Mouse (Mus musculus) forebrain, embryonic 13.5 days (tissue): ENCODE measurements around the gene Serpinb6a. TPM values are rescaled to one million over a fixed set of nuclear protein-coding genes. Genes with fewer than 3 reads are reported as not detected.
"Not testable (repeated sequence)": the region's sequence is repeated elsewhere in the genome, so short reads cannot be mapped to it uniquely, and the experiment has no call there.

Source experiments
- ATAC-seq: fragments of 200-750 bp; cut with Nextera tagmentation; 2 replicates; pipeline ENCODE4 v1.8.0; 2017
- H3K27ac ChIP-seq: fragments of 300-500 bp; sonication (generic); 2 replicates; pipeline ENCODE4 v1.5.1; 2015; ENCODE audit warnings: inconsistent platforms, mild to moderate bottlenecking, moderate library complexity
- H3K27me3 ChIP-seq: fragments of 300-500 bp; sonication (generic); 2 replicates; pipeline ENCODE4 v1.6.1; 2015; ENCODE audit warnings: mild to moderate bottlenecking, inconsistent platforms
- H3K36me3 ChIP-seq: fragments of 300-500 bp; sonication (generic); 2 replicates; pipeline ENCODE4 v1.6.1; 2015; ENCODE audit warnings: mild to moderate bottlenecking, inconsistent platforms; ENCODE audit not compliant: poor library complexity, severe bottlenecking
- H3K4me1 ChIP-seq: fragments of 300-500 bp; sonication (generic); 2 replicates; pipeline ENCODE4 v1.6.1; 2015; ENCODE audit warnings: inconsistent platforms
- H3K4me2 ChIP-seq: fragments of 300-500 bp; sonication (generic); 2 replicates; pipeline ENCODE4 v1.6.1; 2015; ENCODE audit warnings: inconsistent platforms, mild to moderate bottlenecking, moderate library complexity
- H3K4me3 ChIP-seq: fragments of 300-500 bp; sonication (generic); 2 replicates; pipeline ENCODE4 v1.5.1; 2015; ENCODE audit warnings: mild to moderate bottlenecking, inconsistent platforms
- H3K9ac ChIP-seq: fragments of 300-500 bp; sonication (generic); 2 replicates; pipeline ENCODE4 v1.6.1; 2015; ENCODE audit warnings: mild to moderate bottlenecking, inconsistent platforms
- H3K9me3 ChIP-seq: fragments of 300-500 bp; sonication (generic); replicated peaks from 2 replicates; pipeline ENCODE4 v1.6.1; 2016; ENCODE audit warnings: inconsistent platforms
- WGBS: fragments of 180-500 bp; shearing (Covaris S2); methylation state at CpG from one replicate; pipeline ENCODE4 v1.1.7; 2015; 5-methylcytosine and 5-hydroxymethylcytosine counted together
- polyA plus RNA-seq: library from polyadenylated mRNA; unstranded; fragments of >200 nt; fragmentation: Nextera tagmentation; extraction: Ambion mirVana; gene quantifications from 2 replicates; pipeline ENCODE4 v1.2.1, GENCODE M21; 2015

Gene Serpinb6a
- polyA plus RNA-seq, 1 experiment from 2014 or later: 27.9 TPM

DNA sequence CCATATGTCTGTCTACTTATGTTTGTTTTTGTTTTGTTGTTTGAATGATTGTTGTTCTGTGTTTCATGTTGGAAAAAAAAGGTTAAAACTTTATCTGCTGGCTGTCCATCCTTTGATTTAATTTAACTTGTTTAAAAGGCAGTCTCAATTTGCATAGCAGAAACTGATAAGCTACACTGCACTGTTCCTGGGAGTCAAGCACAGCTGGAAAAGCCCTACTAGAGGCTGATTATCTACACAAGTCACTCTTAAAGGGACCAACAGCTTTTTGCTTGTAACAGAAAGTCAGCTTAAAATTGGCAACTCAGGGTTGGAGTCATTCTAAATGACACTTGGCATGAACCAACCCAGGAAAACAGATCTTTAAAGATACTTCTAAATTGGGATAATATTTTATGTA is 65.0 kb downstream of the Serpinb6a start:
- H3K4me2 ChIP-seq, H3K27me3 ChIP-seq, H3K9ac ChIP-seq, H3K27ac ChIP-seq, H3K4me1 ChIP-seq, H3K4me3 ChIP-seq, H3K9me3 ChIP-seq, ATAC-seq, H3K36me3 ChIP-seq: not testable (repeated sequence)

DNA sequence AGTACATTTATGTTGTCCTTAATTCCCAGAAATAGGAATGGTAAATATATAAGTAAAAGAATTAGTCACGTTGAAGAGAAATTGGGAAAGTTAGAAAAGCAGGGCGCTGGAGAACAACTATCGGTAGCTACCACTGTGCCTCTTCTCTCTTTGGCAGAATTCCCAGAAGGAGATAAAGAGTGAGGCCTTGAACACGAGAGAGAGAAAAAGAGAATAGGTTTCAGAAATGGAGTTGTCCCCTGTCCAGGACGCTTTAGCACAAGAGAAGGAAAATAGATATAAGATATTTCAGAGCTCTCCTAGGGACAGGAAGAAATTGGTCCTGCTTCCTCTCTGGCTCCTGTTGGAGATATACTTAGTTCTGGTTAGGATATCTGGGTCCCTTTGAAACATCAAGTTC is 65.4 kb downstream of the Serpinb6a start:
- Histone ChIP-seq H3K27me3 (no peaks in the 10 kb centered on the region), H3K4me3 (no peak overlapping the region), H3K9me3 (no peaks in the 10 kb centered on the region), H3K36me3 (no peaks in the 10 kb centered on the region), H3K4me1 (peaks cover 9% of the 10 kb centered on the region; the same call in 1 of the 2 replicates), H3K9ac (no peak overlapping the region), H3K4me2 (no peak overlapping the region), H3K27ac (no peak overlapping the region)
- WGBS: 64% methylated on average over 5 of the region's 5 CpGs
- ATAC-seq: no peak

DNA sequence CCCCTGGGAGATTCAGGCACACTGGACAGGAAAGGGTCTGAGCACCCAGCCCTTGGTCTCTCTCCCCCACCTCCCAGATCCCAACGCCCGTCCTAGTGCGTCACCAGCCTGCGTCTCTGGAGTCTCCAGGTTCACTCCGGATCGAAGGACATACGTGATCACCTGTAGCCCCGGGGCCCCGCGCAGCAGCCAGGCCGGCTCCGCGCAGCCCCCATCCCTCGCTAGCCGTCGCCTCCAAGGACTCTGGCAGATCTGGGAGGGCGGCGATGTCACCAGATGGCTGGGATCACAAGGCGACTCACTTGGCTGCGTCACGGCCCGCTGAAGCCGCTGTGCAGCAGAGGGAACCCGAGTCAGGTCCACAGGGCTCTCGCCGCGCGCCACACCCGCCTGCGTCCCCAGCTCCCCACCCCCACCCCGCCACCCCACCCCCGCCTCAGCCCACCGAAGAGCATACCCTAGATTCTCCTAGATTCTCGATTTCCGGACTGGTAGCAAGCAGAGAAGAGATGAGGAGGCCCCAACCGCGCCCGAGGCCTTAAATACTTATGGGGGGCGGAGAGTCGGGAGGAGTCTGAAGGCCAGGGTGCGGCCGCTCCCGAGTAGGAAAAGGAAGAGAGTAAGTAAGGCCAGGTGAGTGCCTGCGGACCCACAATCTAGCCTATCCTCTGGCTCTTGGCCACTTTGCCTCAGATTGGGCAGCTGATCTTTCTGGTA is 67.0 kb downstream of the Serpinb6a start:
- Histone ChIP-seq H3K9ac (peak overlapping the region; percentile 77), H3K4me2 (peak overlapping the region; percentile 90), H3K9me3 (no peaks in the 10 kb centered on the region), H3K27ac (no peak overlapping the region), H3K36me3 (no peaks in the 10 kb centered on the region), H3K4me1 (peaks cover 9% of the 10 kb centered on the region; the same call in 1 of the 2 replicates), H3K27me3 (no peaks in the 10 kb centered on the region), H3K4me3 (peak overlapping the region; percentile 53)
- 2% methylated on average over 44 of the region's 44 CpGs for WGBS
- ATAC-seq: peak; percentile 92

DNA sequence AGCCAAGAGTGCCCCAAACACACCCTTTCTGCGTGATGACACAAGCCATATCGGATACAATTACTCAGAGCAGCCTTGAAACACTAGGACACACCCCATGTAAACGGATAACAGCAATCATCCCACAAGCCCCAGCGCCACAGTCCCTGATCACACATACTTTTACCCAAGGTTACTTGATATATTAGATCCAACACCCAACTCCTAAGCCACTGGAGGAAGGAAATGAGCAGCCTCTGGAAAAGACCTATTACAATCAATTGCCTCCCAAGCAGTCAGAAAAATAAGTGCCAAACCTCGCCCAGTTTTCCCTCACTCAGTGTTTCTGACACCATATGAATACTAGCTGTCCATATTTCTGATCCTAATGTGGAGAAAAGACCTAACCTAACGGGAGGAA is 67.9 kb downstream of the Serpinb6a start:
- H3K4me1 ChIP-seq: peaks cover 9% of the 10 kb centered on the region; the same call in 1 of the 2 replicates
- H3K27ac ChIP-seq: no peak overlapping the region
- no peaks in the 10 kb centered on the region for H3K27me3 ChIP-seq
- no peaks in the 10 kb centered on the region for H3K36me3 ChIP-seq
- H3K9me3 ChIP-seq: no peaks in the 10 kb centered on the region
- ATAC-seq: no peak
- H3K9ac ChIP-seq: no peak overlapping the region
- 77% methylated on average over 6 of the region's 6 CpGs for WGBS
- H3K4me2 ChIP-seq: peak overlapping the region; percentile 90; the same call in 1 of the 2 replicates
- H3K4me3 ChIP-seq: no peak overlapping the region

DNA sequence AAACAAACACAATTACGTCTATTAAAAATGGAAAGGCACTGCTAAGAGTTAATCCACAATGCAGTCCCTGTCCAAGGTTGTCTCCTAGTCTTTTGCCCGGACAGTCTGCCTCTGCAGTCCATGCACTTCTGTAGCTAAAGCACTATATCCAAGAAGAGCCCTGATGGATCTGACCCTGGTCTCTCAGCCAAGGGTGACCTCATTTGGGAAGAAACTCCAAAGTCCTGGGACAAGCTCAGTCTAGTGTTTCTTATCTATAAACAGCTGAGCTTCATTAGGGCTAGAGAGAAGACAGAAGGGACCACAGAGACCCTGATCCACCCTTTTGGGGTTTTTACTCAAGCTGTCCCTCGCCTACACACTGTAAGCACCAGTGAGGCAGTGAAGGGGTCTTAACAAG is 71.7 kb downstream of the Serpinb6a start:
- 80% methylated on average over 3 of the region's 3 CpGs for WGBS
- no peak overlapping the region for H3K27ac ChIP-seq

DNA sequence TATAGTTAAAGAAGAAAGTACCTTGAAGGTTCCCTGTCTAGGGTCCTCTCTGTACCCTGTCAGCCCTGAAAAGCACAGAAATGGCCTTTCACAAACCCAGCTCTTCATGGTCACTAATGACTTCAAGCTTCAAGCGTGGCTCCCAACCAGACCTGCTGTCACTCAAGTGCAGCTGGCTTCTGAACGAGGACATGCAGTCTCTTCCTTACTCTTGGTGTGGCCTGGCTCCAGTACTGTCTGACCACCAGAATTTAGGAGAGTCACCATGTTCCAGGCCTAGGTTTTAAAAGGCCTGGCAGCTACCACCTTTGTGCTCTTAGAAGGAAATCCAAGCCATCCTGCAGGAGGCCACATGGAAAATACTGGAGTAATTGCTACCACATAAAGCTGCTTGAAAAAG is 72.3 kb downstream of the Serpinb6a start:
- ATAC-seq: no peak
- H3K9ac ChIP-seq: no peak overlapping the region
- no peaks in the 10 kb centered on the region for H3K36me3 ChIP-seq
- H3K4me1 ChIP-seq: peaks cover under 1% of the 10 kb centered on the region; the same call in 1 of the 2 replicates
- WGBS: 84% methylated on average over 2 of the region's 2 CpGs
- H3K4me2 ChIP-seq: no peak overlapping the region
- no peaks in the 10 kb centered on the region for H3K27me3 ChIP-seq
- H3K4me3 ChIP-seq: no peak overlapping the region
- no peaks in the 10 kb centered on the region for H3K9me3 ChIP-seq
- H3K27ac ChIP-seq: no peak overlapping the region

More for the DNA sequence above, 71.7 kb downstream of the Serpinb6a start:
- H3K27me3 ChIP-seq: no peaks in the 10 kb centered on the region
- H3K4me1 ChIP-seq: peaks cover 4% of the 10 kb centered on the region; the same call in 1 of the 2 replicates
- no peak overlapping the region for H3K4me3 ChIP-seq
- no peaks in the 10 kb centered on the region for H3K36me3 ChIP-seq
- H3K9me3 ChIP-seq: no peaks in the 10 kb centered on the region
- ATAC-seq: no peak
- H3K9ac ChIP-seq: no peak overlapping the region
- H3K4me2 ChIP-seq: no peak overlapping the region

DNA sequence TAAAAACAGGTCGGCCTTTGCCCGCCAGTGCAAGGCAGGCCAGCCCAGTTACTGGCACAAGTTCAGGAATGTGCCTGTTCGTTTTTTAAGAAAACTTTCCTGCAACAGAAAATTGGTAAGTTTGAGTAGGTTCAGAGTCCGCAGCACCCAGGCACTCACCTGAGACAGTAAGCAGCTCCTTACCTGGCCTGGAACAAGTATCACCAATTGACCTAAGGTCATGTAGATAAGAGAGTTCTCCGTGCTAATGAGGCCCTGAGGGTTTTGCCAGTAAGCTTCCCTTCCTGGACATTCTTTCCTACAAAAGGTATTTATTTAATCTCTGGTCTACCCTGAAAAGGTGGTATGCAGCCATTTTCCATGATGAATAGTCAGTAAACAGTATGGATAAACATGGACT is 80.9 kb downstream of the Serpinb6a start:
- WGBS: 88% methylated on average over 5 of the region's 5 CpGs
- H3K36me3 ChIP-seq: peaks cover 32% of the 10 kb centered on the region
- H3K27me3 ChIP-seq: no peaks in the 10 kb centered on the region
- no peaks in the 10 kb centered on the region for H3K9me3 ChIP-seq
- ATAC-seq: no peak
- H3K4me3 ChIP-seq: no peak overlapping the region
- H3K4me2 ChIP-seq: no peak overlapping the region
- H3K27ac ChIP-seq: no peak overlapping the region
- no peak overlapping the region for H3K9ac ChIP-seq
- no peaks in the 10 kb centered on the region for H3K4me1 ChIP-seq

DNA sequence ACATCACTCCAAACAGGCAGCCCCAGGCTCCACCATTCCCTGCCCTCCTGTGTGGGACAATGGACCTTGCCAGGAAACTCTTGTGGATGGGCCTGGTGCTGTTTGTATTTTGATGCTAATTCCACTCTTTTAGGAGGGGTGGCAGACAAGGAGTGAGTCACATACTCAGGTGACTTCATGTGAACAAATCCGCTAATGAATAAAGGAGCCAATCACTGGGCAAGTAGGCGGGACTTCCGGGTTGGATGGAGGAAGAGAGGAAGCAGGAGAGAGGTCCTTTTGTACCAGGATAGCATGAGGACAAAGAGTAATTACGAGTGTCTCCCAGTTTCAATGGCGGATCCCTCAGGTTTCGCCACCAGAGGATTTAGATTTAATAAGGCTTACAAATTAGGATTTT is 81.6 kb downstream of the Serpinb6a start:
- 87% methylated on average over 6 of the region's 6 CpGs for WGBS
- ATAC-seq: no peak
- Histone ChIP-seq H3K36me3 (peaks cover 32% of the 10 kb centered on the region), H3K27ac (no peak overlapping the region), H3K9ac (no peak overlapping the region), H3K27me3 (no peaks in the 10 kb centered on the region), H3K4me3 (no peak overlapping the region), H3K4me1 (no peaks in the 10 kb centered on the region), H3K9me3 (no peaks in the 10 kb centered on the region), H3K4me2 (no peak overlapping the region)

DNA sequence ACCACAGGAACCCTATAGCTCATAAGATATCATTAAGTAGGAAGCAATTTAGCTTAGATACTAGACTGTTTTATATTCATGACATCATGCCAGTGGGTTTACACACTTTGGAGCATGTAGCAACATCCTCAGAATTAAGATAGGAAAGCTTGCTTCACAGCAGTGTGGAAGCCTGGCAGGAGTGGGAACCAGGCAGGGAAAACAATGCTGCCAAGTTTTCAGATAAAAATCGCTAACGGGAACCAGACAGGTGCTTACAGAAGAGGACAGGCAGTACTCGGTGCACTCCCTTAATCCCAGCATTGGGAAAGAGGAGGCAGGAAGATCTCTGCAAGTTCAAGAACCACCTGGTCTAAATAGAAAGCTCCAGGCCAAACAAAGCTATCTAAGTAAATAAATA is 95.8 kb downstream of the Serpinb6a start:
- Histone ChIP-seq H3K27ac (no peak overlapping the region), H3K4me2 (no peak overlapping the region), H3K4me3 (no peak overlapping the region), H3K4me1 (no peaks in the 10 kb centered on the region), H3K27me3 (no peaks in the 10 kb centered on the region), H3K9ac (no peak overlapping the region), H3K9me3 (no peaks in the 10 kb centered on the region), H3K36me3 (no peaks in the 10 kb centered on the region)
- 68% methylated on average over 3 of the region's 3 CpGs for WGBS
- ATAC-seq: no peak

DNA sequence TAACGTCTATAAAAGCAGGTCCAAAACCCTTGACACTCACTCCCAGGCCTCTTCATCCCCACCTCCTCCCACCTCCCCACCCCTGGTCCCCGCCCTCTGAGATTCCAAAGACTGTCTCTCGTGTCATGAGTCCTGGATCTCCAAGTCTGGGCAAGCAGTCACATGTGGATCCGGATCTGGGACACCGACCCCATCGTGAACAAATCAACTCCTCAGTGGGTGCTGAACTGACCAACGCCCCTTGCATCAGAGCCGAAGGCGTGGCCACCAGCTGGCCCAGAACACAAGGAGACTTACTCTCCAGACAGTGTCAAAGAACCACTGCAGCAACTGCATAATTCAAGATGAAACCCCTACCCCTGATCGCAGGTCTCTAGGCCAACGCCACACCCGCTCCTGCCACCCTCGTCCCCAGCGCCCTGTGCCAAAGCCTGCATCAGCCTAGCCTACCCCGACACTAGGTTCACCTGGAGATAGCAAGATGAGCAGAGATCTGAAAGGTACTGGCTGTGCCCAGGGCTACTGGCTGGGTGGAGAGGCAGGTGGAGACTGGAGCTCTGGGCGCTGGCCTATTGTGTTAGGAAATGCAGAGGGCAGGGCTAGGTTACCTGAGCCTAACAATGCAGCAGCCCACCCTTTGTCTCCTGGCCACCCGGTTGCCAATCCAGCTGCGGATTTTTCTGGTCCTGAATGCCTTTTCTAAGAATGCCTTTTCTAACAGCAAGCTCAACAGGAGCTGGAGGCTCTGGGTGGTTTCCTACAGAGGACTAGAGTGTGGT is 97.2 kb downstream of the Serpinb6a start, which contains the start of gene Serpinb6c:
Gene Serpinb6c, minus strand, starts transcription at position 533 of the 779 bp plus-strand sequence.
- Histone ChIP-seq H3K9me3 (no peaks in the 10 kb centered on the region), H3K27ac (no peak within 1 kb of the TSS), H3K4me3 (no peak within 1 kb of the TSS), H3K4me2 (no peak within 1 kb of the TSS), H3K4me1 (no peaks in the 10 kb centered on the region), H3K9ac (no peak within 1 kb of the TSS), H3K36me3 (no peaks in the 10 kb centered on the region), H3K27me3 (no peaks in the 10 kb centered on the region)
- ATAC-seq: no peak
- WGBS: 75% methylated on average over 18 of the region's 18 CpGs

DNA sequence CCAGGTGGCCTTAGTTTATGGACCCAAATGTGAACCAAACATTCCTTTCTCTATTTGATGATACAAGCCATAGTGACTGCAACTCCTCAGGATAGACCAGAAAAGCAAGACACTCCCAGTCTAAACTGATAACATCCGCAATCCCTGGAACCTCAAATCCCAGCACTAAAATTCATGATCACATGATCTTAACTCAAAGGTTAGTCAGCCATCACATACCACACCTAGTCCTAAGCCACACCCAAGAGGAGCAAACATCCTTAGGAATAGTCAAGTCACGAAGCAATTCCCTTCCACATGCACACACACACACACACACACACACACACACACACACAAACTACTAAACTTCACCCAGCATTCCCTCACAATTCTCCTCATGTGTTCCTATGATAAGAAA is 99.3 kb downstream of the Serpinb6a start:
- no peak overlapping the region for H3K4me2 ChIP-seq
- H3K27me3 ChIP-seq: no peaks in the 10 kb centered on the region
- H3K4me3 ChIP-seq: no peak overlapping the region
- no peak for ATAC-seq
- no peaks in the 10 kb centered on the region for H3K9me3 ChIP-seq
- H3K4me1 ChIP-seq: no peaks in the 10 kb centered on the region
- no peak overlapping the region for H3K27ac ChIP-seq
- H3K9ac ChIP-seq: no peak overlapping the region
- H3K36me3 ChIP-seq: no peaks in the 10 kb centered on the region
- 92% methylated on average over 2 of the region's 2 CpGs for whole genome bisulfite sequencing

DNA sequence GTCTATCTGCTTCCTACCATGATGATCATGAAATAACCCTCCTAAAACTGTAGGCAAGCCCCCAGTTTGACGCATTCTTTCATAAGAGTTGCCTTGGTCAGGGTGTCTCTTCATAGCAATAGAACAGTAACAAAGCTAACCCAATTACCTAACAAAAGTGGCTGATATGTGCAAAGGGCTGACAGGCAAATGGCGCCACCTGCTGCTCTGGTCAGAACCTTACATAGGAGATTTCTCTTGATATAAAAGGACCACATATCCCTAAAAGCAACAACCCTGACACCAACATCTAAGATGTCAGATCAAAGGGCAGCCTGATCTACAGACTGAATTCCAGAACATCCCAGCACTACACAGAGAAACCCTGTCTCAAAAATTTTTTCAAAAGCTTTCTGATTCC is 108.4 kb downstream of the Serpinb6a start:
- WGBS: 33% methylated on average over 2 of the region's 2 CpGs
- no peaks in the 10 kb centered on the region for H3K36me3 ChIP-seq
- no peaks in the 10 kb centered on the region for H3K27me3 ChIP-seq
- H3K4me2 ChIP-seq: no peak overlapping the region
- H3K4me1 ChIP-seq: no peaks in the 10 kb centered on the region
- no peak overlapping the region for H3K9ac ChIP-seq
- no peaks in the 10 kb centered on the region for H3K9me3 ChIP-seq
- H3K27ac ChIP-seq: no peak overlapping the region
- H3K4me3 ChIP-seq: no peak overlapping the region
- no peak for ATAC-seq
